Mouse (Mus musculus) myocyte (in vitro differentiated cells): ENCODE results near the gene Grifin. TPM values are rescaled to one million over a fixed set of nuclear protein-coding genes. Genes with fewer than 3 reads are reported as not detected.

Experiments used
- H3K27me3 ChIP-seq: one replicate; pipeline ENCODE4 v1.6.1; 2011; ENCODE audit not compliant: control insufficient read depth, insufficient read depth, insufficient read length
- H3K36me3 ChIP-seq: one replicate; pipeline ENCODE4 v1.6.1; 2011; ENCODE audit not compliant: control insufficient read depth, insufficient read depth
- H3K4me2 ChIP-seq: one replicate; pipeline ENCODE4 v1.6.1; 2011; ENCODE audit warnings: low read depth, control low read depth
- H3K4me3 ChIP-seq: one replicate; pipeline ENCODE4 v1.5.1; 2011; ENCODE audit warnings: mild to moderate bottlenecking, control low read depth, moderate library complexity
- H3K79me2 ChIP-seq: one replicate; pipeline ENCODE4 v1.6.1; 2011; ENCODE audit not compliant: control insufficient read depth, insufficient read depth
- H3ac ChIP-seq: one replicate; pipeline ENCODE4 v1.6.1; 2011; ENCODE audit not compliant: control insufficient read depth, insufficient read length
- CEBPB ChIP-seq: IDR thresholded peaks from 2 replicates; pipeline ENCODE4 v1.6.1; 2011; ENCODE audit warnings: mild to moderate bottlenecking, moderate library complexity; ENCODE audit not compliant: poor library complexity, insufficient read depth, severe bottlenecking
- E2F4 ChIP-seq: IDR thresholded peaks from one replicate; pipeline ENCODE4 v1.6.1; 2011; ENCODE audit warnings: mild to moderate bottlenecking, control low read depth, moderate library complexity; ENCODE audit not compliant: insufficient read depth
- MAX ChIP-seq: IDR thresholded peaks from one replicate; pipeline ENCODE4 v1.6.1; 2011; ENCODE audit warnings: low read depth, mild to moderate bottlenecking, control low read depth
- MYOD1 ChIP-seq, 3 experiments: IDR thresholded peaks; one replicate each; pipeline ENCODE4 v1.6.1; 2011; ENCODE audit warnings: control low read depth in 2 of 3, low read depth in 2 of 3, mild to moderate bottlenecking in 2 of 3, moderate library complexity in 1 of 3; ENCODE audit not compliant: insufficient read length in 2 of 3, control insufficient read depth in 1 of 3
- MYOG ChIP-seq, 3 experiments: IDR thresholded peaks; one replicate each; pipeline ENCODE4 v1.6.1; 2011; ENCODE audit warnings: control low read depth in 2 of 3, low read depth in 2 of 3, mild to moderate bottlenecking in 2 of 3; ENCODE audit not compliant: insufficient read length in 2 of 3, control insufficient read depth in 1 of 3, insufficient read depth in 1 of 3
- POLR2A ChIP-seq: IDR thresholded peaks from one replicate; pipeline ENCODE4 v1.6.1; 2011; ENCODE audit warnings: low read depth, mild to moderate bottlenecking, control low read depth, moderate library complexity; ENCODE audit not compliant: insufficient read length
- POLR2AphosphoS2 ChIP-seq: IDR thresholded peaks from one replicate; pipeline ENCODE4 v1.6.1; 2011; ENCODE audit warnings: low read depth, control low read depth; ENCODE audit not compliant: insufficient read length
- REST ChIP-seq: IDR thresholded peaks from one replicate; pipeline ENCODE4 v1.6.1; 2011; ENCODE audit warnings: mild to moderate bottlenecking, control low read depth, moderate library complexity; ENCODE audit not compliant: insufficient read depth, insufficient read length
- SRF ChIP-seq: IDR thresholded peaks from one replicate; pipeline ENCODE4 v1.6.1; 2011; ENCODE audit warnings: low read depth; ENCODE audit not compliant: control insufficient read depth, insufficient read length
- TCF12 ChIP-seq: IDR thresholded peaks from one replicate; pipeline ENCODE4 v1.6.1; 2011; ENCODE audit warnings: mild to moderate bottlenecking, control low read depth; ENCODE audit not compliant: poor library complexity, insufficient read depth, severe bottlenecking
- TCF3 ChIP-seq: IDR thresholded peaks from one replicate; pipeline ENCODE4 v1.6.1; 2011; ENCODE audit warnings: low read depth, control low read depth; ENCODE audit not compliant: insufficient read length
- USF1 ChIP-seq: IDR thresholded peaks from one replicate; pipeline ENCODE4 v1.6.1; 2011; ENCODE audit warnings: low read depth, mild to moderate bottlenecking, control low read depth, moderate library complexity
- polyA plus RNA-seq: library from polyadenylated mRNA; unstranded; fragments of >200 nt; fragmentation: generic; extraction: Trizol; gene quantifications from one replicate; pipeline ENCODE4 v1.2.1, GENCODE M21; 2012; ENCODE audit warnings: missing spikeins

Gene Grifin
- polyA plus RNA-seq, 1 experiment = not detected

- H3K27me3 ChIP-seq = peaks cover 15% of the 10 kb centered on the region
- no peak for TF ChIP-seq TCF3
- no peaks in the 10 kb centered on the region for H3K79me2 ChIP-seq
- no peak overlapping the region for H3ac ChIP-seq
- H3K4me2 ChIP-seq = no peak overlapping the region
- no peak overlapping the region for H3K4me3 ChIP-seq
- no peaks in the 10 kb centered on the region for H3K36me3 ChIP-seq
Observed at GRCm38 (mm10) chr5:140565856-140566255, 985 bp upstream of the Grifin start.

- Histone ChIP-seq H3K79me2 (no peaks in the 10 kb centered on the region), H3K4me2 (no peak overlapping the region), H3ac (no peak overlapping the region), H3K36me3 (no peaks in the 10 kb centered on the region), H3K27me3 (peaks cover 15% of the 10 kb centered on the region), H3K4me3 (no peak overlapping the region)
- TF ChIP-seq SRF (no peak), POLR2AphosphoS2 (no peak), POLR2A (no peak), REST (no peak), CEBPB (no peak), E2F4 (no peak)
Observed at GRCm38 (mm10) chr5:140565451-140565850, 580 bp upstream of the Grifin start.

- Histone ChIP-seq H3ac (no peak overlapping the region), H3K36me3 (no peaks in the 10 kb centered on the region), H3K4me2 (no peak overlapping the region), H3K27me3 (peaks cover 15% of the 10 kb centered on the region), H3K79me2 (no peaks in the 10 kb centered on the region), H3K4me3 (no peak overlapping the region)
- TF ChIP-seq CEBPB (no peak), SRF (no peak), E2F4 (no peak), TCF12 (no peak), MAX (no peak), MYOD1 (IDR thresholded peaks at IDR 0.05; ENCODE audit: control insufficient read depth in 1 of 3, insufficient read length in 2 of 3, low read depth in 2 of 3) (no peak), POLR2A (no peak), REST (no peak), USF1 (no peak), MYOG (IDR thresholded peaks at IDR 0.05; ENCODE audit: control insufficient read depth in 1 of 3, insufficient read depth in 1 of 3, insufficient read length in 2 of 3, low read depth in 2 of 3) (no peak), TCF3 (no peak), POLR2AphosphoS2 (no peak)
Observed at GRCm38 (mm10) chr5:140562601-140563000, 2.3 kb downstream of the Grifin start.

GRCm38 (mm10) chr5:140556859-140557258 is 8.0 kb downstream of the Grifin start:
- no peaks in the 10 kb centered on the region for H3K36me3 ChIP-seq
- TF ChIP-seq SRF = no peak
- TF ChIP-seq POLR2AphosphoS2 = no peak
- TF ChIP-seq E2F4 = no peak
- TF ChIP-seq MYOG (IDR thresholded peaks at IDR 0.05; ENCODE audit: control insufficient read depth in 1 of 3, insufficient read depth in 1 of 3, insufficient read length in 2 of 3, low read depth in 2 of 3) = no peak
- TF ChIP-seq MYOD1 (IDR thresholded peaks at IDR 0.05; ENCODE audit: control insufficient read depth in 1 of 3, insufficient read length in 2 of 3, low read depth in 2 of 3) = no peak
- no peak for TF ChIP-seq MAX
- TF ChIP-seq REST = no peak
- no peak for TF ChIP-seq USF1
- no peak for TF ChIP-seq POLR2A
- no peaks in the 10 kb centered on the region for H3K79me2 ChIP-seq
- no peak overlapping the region for H3K4me3 ChIP-seq
- H3ac ChIP-seq = no peak overlapping the region
- peaks cover 20% of the 10 kb centered on the region for H3K27me3 ChIP-seq
- H3K4me2 ChIP-seq = no peak overlapping the region

DNA sequence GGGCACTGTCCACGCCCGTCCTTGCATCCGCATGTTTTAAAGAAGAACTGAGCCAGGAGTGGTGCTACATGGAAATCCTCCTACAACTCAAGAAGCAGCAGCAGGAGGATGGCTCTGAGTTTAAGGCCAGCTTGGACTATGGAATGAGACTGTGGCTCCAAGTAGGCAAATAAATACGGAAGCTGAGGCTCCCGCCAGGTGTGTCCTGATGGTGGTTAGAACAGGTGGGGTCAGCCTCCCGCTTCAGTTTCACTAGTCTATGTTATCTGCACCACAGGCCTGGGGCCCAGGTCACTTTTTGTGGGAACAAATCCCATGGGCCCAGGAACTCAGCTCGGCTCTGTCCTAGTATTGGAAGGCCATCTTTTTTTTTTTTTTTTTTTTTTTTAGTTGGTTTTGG is 11.2 kb downstream of the Grifin start:
- H3ac ChIP-seq = no peak overlapping the region
- TF ChIP-seq SRF = no peak
- no peak for TF ChIP-seq POLR2AphosphoS2
- TF ChIP-seq TCF12 = no peak
- TF ChIP-seq E2F4 = no peak
- no peak for TF ChIP-seq TCF3
- TF ChIP-seq MAX = no peak
- TF ChIP-seq MYOD1 (IDR thresholded peaks at IDR 0.05; ENCODE audit: control insufficient read depth in 1 of 3, insufficient read length in 2 of 3, low read depth in 2 of 3) = no peak
- TF ChIP-seq CEBPB = no peak
- no peaks in the 10 kb centered on the region for H3K79me2 ChIP-seq
- H3K4me2 ChIP-seq = no peak overlapping the region
- peaks cover 30% of the 10 kb centered on the region for H3K27me3 ChIP-seq
- H3K4me3 ChIP-seq = no peak overlapping the region
- H3K36me3 ChIP-seq = no peaks in the 10 kb centered on the region
